Mouse (Mus musculus): Measurements from ENCODE around the gene Snrnp70. TPM values are rescaled to one million over a fixed set of nuclear protein-coding genes. Genes with fewer than 3 reads are reported as not detected.

Snrnp70 gene
- total and polyA plus RNA-seq, 2 experiments = 43.3 to 101 TPM

DNA sequence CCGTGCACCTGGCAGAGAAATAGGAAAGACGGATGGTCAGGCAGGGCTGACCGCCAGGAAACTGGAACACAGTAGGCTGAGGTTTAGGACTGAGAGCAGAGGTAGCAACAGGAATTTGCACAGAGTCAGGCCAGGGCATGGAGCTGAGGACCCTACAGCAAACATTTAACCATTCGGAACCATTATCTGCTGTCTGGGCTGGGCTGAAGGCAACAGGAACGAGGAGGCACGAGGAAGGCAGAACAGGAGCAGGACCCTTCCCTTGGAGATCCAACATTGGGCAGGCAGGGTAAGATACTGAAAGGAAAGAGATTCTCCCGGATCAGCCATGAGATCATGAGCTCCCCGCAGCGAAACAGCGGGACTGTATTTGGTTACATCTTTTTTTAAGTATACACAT is 12.3 kb upstream of the Snrnp70 start:
- Histone ChIP-seq H3K27ac (replicated peaks; ENCODE audit: insufficient read depth, low read depth, low read length) (no peak overlapping the region), H3K4me1 (ENCODE audit: control insufficient read depth, insufficient read depth, low read length) (peaks cover 2% of the 10 kb centered on the region; the same call in 1 of the 2 replicates), H3K79me2 (ENCODE audit: control insufficient read depth, insufficient read depth, low read length) (no peaks in the 10 kb centered on the region), H3K4me3 (ENCODE audit: insufficient read depth, low read depth, low read length) (no peak overlapping the region), H3K36me3 (ENCODE audit: control insufficient read depth, insufficient read depth, low read length) (no peaks in the 10 kb centered on the region), H3K9ac (ENCODE audit: low read depth, low read length) (no peak overlapping the region), H3K27me3 (ENCODE audit: control insufficient read depth, insufficient read depth, low read length) (peaks cover 12% of the 10 kb centered on the region)
- TF ChIP-seq POLR2A (IDR thresholded peaks at IDR 0.05; ENCODE audit: extremely low read depth, insufficient read depth, low read length) = no peak
- no peak for TF ChIP-seq CTCF (IDR thresholded peaks at IDR 0.05; ENCODE audit: low read depth, low read length)
- 80% methylated on average over 10 of the region's 10 CpGs for WGBS
- no peak for DNase-seq (ENCODE audit: extremely low read depth, low read depth, low spot score)

DNA sequence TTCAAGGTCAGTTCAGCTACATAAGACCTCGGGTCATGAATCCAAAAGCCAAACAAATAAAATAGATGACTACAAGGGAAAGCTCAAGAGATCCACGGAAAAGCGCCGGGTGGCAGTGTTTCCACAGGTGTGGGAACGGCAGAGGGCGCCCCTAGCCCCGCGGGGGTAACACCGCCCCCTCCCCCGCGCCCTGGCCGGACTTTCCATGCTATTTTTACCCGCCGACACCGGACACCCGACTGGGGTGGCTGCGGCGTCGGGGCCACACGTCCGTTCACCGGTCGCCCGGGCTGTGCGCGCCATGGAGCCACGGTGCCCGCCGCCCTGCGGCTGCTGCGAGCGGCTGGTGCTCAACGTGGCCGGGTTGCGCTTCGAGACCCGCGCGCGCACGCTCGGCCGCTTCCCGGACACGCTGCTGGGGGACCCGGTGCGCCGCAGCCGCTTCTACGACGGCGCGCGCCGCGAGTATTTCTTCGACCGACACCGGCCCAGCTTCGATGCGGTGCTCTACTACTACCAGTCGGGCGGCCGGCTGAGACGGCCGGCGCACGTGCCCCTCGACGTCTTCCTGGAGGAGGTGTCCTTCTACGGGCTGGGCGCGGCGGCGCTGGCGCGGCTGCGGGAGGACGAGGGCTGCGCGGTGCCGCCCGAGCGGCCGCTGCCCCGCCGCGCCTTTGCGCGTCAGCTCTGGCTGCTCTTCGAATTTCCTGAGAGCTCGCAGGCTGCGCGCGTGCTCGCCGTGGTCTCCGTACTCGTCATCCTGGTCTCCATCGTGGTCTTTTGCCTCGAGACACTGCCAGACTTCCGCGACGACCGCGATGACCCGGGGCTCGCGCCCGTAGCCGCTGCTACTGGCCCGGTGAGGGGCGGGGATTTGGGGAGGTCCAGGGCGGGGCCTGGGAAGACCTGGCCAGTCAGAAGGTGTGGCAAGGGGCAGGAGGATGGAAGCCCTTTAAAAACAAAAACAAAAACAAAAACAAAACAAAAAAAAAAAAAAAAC is 10.9 kb upstream of the Snrnp70 start:
- peaks cover 2% of the 10 kb centered on the region; the same call in 1 of the 2 replicates for H3K4me1 ChIP-seq (ENCODE audit: control insufficient read depth, insufficient read depth, low read length)
- peaks cover 12% of the 10 kb centered on the region for H3K27me3 ChIP-seq (ENCODE audit: control insufficient read depth, insufficient read depth, low read length)
- no peaks in the 10 kb centered on the region for H3K36me3 ChIP-seq (ENCODE audit: control insufficient read depth, insufficient read depth, low read length)
- no peaks in the 10 kb centered on the region for H3K79me2 ChIP-seq (ENCODE audit: control insufficient read depth, insufficient read depth, low read length)
- 2% methylated on average over 114 of the region's 114 CpGs for WGBS
- H3K27ac ChIP-seq (replicated peaks; ENCODE audit: insufficient read depth, low read depth, low read length) = no peak overlapping the region
- no peak for DNase-seq (ENCODE audit: extremely low read depth, low read depth, low spot score)
- no peak overlapping the region for H3K9ac ChIP-seq (ENCODE audit: low read depth, low read length)
- peak overlapping the region; percentile 49; the same call in 1 of the 2 replicates for H3K4me3 ChIP-seq (ENCODE audit: insufficient read depth, low read depth, low read length)
- no peak for TF ChIP-seq POLR2A (IDR thresholded peaks at IDR 0.05; ENCODE audit: extremely low read depth, insufficient read depth, low read length)
- TF ChIP-seq CTCF (IDR thresholded peaks at IDR 0.05; ENCODE audit: low read depth, low read length) = peak; percentile 17; the same call in 1 of the 2 replicates

DNA sequence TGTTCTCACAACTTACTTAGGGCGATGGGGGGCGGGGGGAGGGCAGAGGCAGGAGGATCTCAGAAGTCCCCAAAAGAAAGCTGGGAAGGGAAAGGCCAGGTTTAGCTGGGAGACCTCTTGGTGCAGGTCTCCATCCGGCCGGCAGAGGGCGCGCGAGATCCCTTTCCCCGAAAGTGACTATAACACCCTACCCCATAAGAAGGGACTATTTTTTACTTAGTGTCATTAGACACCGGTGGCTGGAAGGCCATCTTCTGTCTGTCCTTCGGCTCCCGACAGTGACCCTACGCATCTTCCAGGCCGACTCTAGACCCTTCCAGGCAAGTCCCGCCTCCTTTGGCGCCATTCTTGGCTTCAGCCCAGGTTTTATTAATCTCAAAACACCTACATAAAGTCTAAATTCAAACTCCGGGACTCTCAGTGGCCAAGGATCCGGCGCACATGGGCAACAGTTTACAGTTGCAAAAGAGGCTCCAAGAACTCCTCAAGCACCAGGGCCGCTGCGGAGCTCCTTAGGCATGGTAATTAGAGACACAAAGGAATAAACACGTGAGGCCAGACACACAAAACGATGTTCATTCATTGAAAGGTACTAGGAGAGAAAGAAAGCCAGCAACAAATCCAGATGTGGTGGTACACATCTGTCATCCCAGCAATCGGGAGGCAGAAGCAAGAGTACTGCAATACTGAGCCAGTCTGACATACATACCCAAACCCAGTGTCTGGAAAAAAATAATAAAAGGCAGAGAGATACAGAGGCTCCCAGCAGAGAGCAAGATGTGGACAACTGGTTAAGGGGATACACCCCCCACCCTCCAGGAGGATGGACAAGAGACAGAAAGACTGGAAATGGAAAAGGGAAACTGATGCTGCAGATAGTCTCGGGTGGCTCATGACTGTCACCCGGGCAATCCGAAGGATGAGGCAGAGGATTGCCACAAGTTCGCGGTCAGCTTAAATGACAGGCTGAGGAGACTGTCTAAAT is 9.8 kb upstream of the Snrnp70 start, which contains the start of gene Kcna7:
Gene Kcna7, plus strand, starts transcription at position 563 of the 985 bp plus-strand sequence.
- H3K9ac ChIP-seq (ENCODE audit: low read depth, low read length) = no peak within 1 kb of the TSS
- no peak within 1 kb of the TSS for H3K27ac ChIP-seq (replicated peaks; ENCODE audit: insufficient read depth, low read depth, low read length)
- no peaks in the 10 kb centered on the region for H3K36me3 ChIP-seq (ENCODE audit: control insufficient read depth, insufficient read depth, low read length)
- H3K79me2 ChIP-seq (ENCODE audit: control insufficient read depth, insufficient read depth, low read length) = no peaks in the 10 kb centered on the region
- H3K4me3 ChIP-seq (ENCODE audit: insufficient read depth, low read depth, low read length) = peak within 1 kb of the TSS; percentile 49
- peak; percentile 28 for DNase-seq (ENCODE audit: extremely low read depth, low read depth, low spot score)
- H3K27me3 ChIP-seq (ENCODE audit: control insufficient read depth, insufficient read depth, low read length) = peaks cover 10% of the 10 kb centered on the region
- H3K4me1 ChIP-seq (ENCODE audit: control insufficient read depth, insufficient read depth, low read length) = peaks cover 2% of the 10 kb centered on the region; the same call in 1 of the 2 replicates
- WGBS = 14% methylated on average over 28 of the region's 28 CpGs
- no peak for TF ChIP-seq POLR2A (IDR thresholded peaks at IDR 0.05; ENCODE audit: extremely low read depth, insufficient read depth, low read length)
- peak; percentile 88 for TF ChIP-seq CTCF (IDR thresholded peaks at IDR 0.05; ENCODE audit: low read depth, low read length)

DNA sequence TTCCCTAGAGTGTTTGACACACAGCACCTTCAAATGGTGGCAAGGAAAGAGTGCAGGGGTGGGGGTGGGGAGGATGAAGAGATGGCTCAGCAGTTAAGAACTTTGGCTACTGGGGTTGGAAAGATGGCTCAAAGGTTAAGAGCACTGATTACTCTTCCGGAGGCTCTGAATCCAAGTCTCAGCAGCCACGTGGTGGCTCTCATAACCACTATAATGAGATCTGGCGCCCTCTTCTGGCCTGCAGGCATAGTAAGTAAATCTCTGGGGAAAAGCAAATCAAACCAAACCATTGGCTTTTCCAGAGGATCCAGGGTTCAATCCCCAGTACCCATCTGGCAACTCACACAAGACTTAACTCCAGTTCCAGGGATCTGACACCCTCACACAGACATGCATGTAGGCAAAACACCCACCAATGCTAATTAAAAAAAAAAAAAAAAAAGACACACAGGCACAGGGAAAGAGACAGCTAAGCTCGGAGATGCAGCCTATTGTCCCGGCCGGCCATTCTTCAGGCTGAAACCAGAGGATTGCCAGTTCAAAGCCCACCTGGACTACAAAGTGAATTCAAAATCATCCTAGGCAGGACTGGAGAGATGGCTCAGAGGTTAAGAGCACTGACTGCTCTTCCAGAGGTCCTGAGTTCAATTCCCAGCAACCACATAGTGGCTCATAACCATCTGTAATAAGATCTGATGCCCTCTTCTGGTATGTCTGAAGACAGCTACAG is 8.2 kb upstream of the Snrnp70 start:
- Histone ChIP-seq H3K9ac (ENCODE audit: low read depth, low read length) (no peak overlapping the region), H3K4me3 (ENCODE audit: insufficient read depth, low read depth, low read length) (no peak overlapping the region), H3K27me3 (ENCODE audit: control insufficient read depth, insufficient read depth, low read length) (peaks cover 10% of the 10 kb centered on the region), H3K4me1 (ENCODE audit: control insufficient read depth, insufficient read depth, low read length) (peaks cover 2% of the 10 kb centered on the region; the same call in 1 of the 2 replicates), H3K27ac (replicated peaks; ENCODE audit: insufficient read depth, low read depth, low read length) (no peak overlapping the region), H3K79me2 (ENCODE audit: control insufficient read depth, insufficient read depth, low read length) (no peaks in the 10 kb centered on the region), H3K36me3 (ENCODE audit: control insufficient read depth, insufficient read depth, low read length) (no peaks in the 10 kb centered on the region)
- peak; percentile 71 for DNase-seq (ENCODE audit: extremely low read depth, low read depth, low spot score)
- WGBS = 47% methylated on average over 6 of the region's 6 CpGs
- TF ChIP-seq POLR2A (IDR thresholded peaks at IDR 0.05; ENCODE audit: extremely low read depth, insufficient read depth, low read length) = no peak
- peak; percentile 39; the same call in 1 of the 2 replicates for TF ChIP-seq CTCF (IDR thresholded peaks at IDR 0.05; ENCODE audit: low read depth, low read length)
